Mouse (Mus musculus): ENCODE data around the gene Mgat4e.

The Mgat4e gene

GRCm38 (mm10) chr1:134513876-134514590 is 35.4 kb downstream of the Mgat4e start:
- DNase-seq (ENCODE audit: low spot score in 2 of 2), result no peak

- peak in 1 of 2 experiments; percentile 11 for DNase-seq (ENCODE audit: low spot score in 2 of 2)
Measured at GRCm38 (mm10) chr1:134513312-134513860, 36.1 kb downstream of the Mgat4e start.

GRCm38 (mm10) chr1:134512584-134512983 is 36.9 kb downstream of the Mgat4e start:
- no peak for DNase-seq (ENCODE audit: low spot score in 2 of 2)

GRCm38 (mm10) chr1:134512183-134512582 is 37.3 kb downstream of the Mgat4e start:
- DNase-seq (ENCODE audit: low spot score in 2 of 2), result no peak

- no peak for DNase-seq (ENCODE audit: low spot score in 2 of 2)
Measured at GRCm38 (mm10) chr1:134510018-134510417, 39.5 kb downstream of the Mgat4e start.

- no peak for DNase-seq (ENCODE audit: low spot score in 2 of 2)
Measured at GRCm38 (mm10) chr1:134506201-134506600, 43.3 kb downstream of the Mgat4e start.

GRCm38 (mm10) chr1:134500916-134501315 is 48.6 kb downstream of the Mgat4e start:
- DNase-seq (ENCODE audit: low spot score in 2 of 2), result no peak

GRCm38 (mm10) chr1:134495991-134496390 is 53.5 kb downstream of the Mgat4e start:
- no peak for DNase-seq (ENCODE audit: low spot score in 2 of 2)

GRCm38 (mm10) chr1:134495216-134495539 is 54.3 kb downstream of the Mgat4e start:
- no peak for DNase-seq (ENCODE audit: low spot score in 2 of 2)

GRCm38 (mm10) chr1:134494428-134495215 is 54.9 kb downstream of the Mgat4e start, which contains the start of gene Rabif:
Rabif (plus strand) TSS chr1:134494648.
- DNase-seq (ENCODE audit: low spot score in 2 of 2), result peak; percentile 98 to 99

- no peak for DNase-seq (ENCODE audit: low spot score in 2 of 2)
Measured at GRCm38 (mm10) chr1:134493956-134494355, 55.5 kb downstream of the Mgat4e start.

GRCm38 (mm10) chr1:134493496-134493895 is 56.0 kb downstream of the Mgat4e start:
- no peak for DNase-seq (ENCODE audit: low spot score in 2 of 2)

- DNase-seq (ENCODE audit: low spot score in 2 of 2), result no peak
Measured at GRCm38 (mm10) chr1:134492276-134492675, 57.2 kb downstream of the Mgat4e start.
